Mouse (Mus musculus) heart, adult 2 months (tissue): ENCODE data around the gene Ttc28.

ENCODE experiments used
- CTCF ChIP-seq: fragments of 200-600 bp; IDR thresholded peaks from 2 replicates; pipeline ENCODE4 v1.8.1; 2022; ENCODE audit warnings: antibody characterized with exemption, mild to moderate bottlenecking, moderate library complexity
- EP300 ChIP-seq: fragments of 200-500 bp; IDR thresholded peaks from 2 replicates; pipeline ENCODE4 v1.6.1; 2011; ENCODE audit warnings: low read depth, low read length, control low read depth; ENCODE audit not compliant: insufficient read depth
- POLR2A ChIP-seq: fragments of 200-500 bp; IDR thresholded peaks from 2 replicates; pipeline ENCODE4 v1.6.1; 2011; ENCODE audit warnings: mild to moderate bottlenecking, low read depth, low read length, control low read depth; ENCODE audit not compliant: insufficient read depth

- TF ChIP-seq CTCF (peak; percentile 92), EP300 (peak; percentile 89), POLR2A (no peak)
These were observed 329.0 kb downstream of the Ttc28 start for GRCm38 (mm10) chr5:111208660-111208969.
